Mouse (Mus musculus) stomach, postnatal 0 days (tissue): ENCODE measurements around the gene Gcc1.

Experiments used
- CTCF ChIP-seq: IDR thresholded peaks from 2 replicates; pipeline ENCODE4 v1.5.1; 2016; ENCODE audit warnings: antibody characterized with exemption, low read depth, mild to moderate bottlenecking, moderate library complexity
- EP300 ChIP-seq: optimal IDR thresholded peaks from 2 replicates; pipeline ENCODE3; 2016; ENCODE audit warnings: antibody characterized with exemption

GRCm38 (mm10) chr6:28420361-28420760 lies 7.8 kb downstream of the Gcc1 start:
- TF ChIP-seq CTCF (no peak), EP300 (no peak)
